Mouse (Mus musculus) neural tube, embryonic 12.5 days (tissue): Measurements from ENCODE around the gene Phactr1. TPM values are rescaled to one million over a fixed set of nuclear protein-coding genes. Genes with fewer than 3 reads are reported as not detected.

ENCODE experiments used
- ATAC-seq: fragments of 200-750 bp; cut with Nextera tagmentation; 2 replicates; pipeline ENCODE4 v1.8.0; 2017; ENCODE audit warnings: low read depth, mild to moderate bottlenecking, moderate TSS enrichment, moderate library complexity; ENCODE audit not compliant: low FRiP score
- H3K27ac ChIP-seq: fragments of 300-500 bp; sonication (generic); 2 replicates; pipeline ENCODE4 v1.5.1; 2016
- H3K27me3 ChIP-seq: fragments of 300-500 bp; sonication (generic); replicated peaks from 2 replicates; pipeline ENCODE4 v1.6.1; 2016; ENCODE audit warnings: mild to moderate bottlenecking
- H3K36me3 ChIP-seq: fragments of 300-500 bp; sonication (generic); 2 replicates; pipeline ENCODE4 v1.6.1; 2016; ENCODE audit warnings: mild to moderate bottlenecking
- H3K4me1 ChIP-seq: fragments of 300-500 bp; sonication (generic); 2 replicates; pipeline ENCODE4 v1.6.1; 2016
- H3K4me2 ChIP-seq: fragments of 300-500 bp; sonication (generic); replicated peaks from 2 replicates; pipeline ENCODE4 v1.6.1; 2016; ENCODE audit warnings: mild to moderate bottlenecking
- H3K4me3 ChIP-seq: fragments of 300-500 bp; sonication (generic); 2 replicates; pipeline ENCODE4 v1.5.1; 2016
- H3K9ac ChIP-seq: fragments of 300-500 bp; sonication (generic); 2 replicates; pipeline ENCODE4 v1.6.1; 2016; ENCODE audit warnings: mild to moderate bottlenecking
- H3K9me3 ChIP-seq: fragments of 300-500 bp; sonication (generic); 2 replicates; pipeline ENCODE4 v1.6.1; 2016; ENCODE audit warnings: mild to moderate bottlenecking
- WGBS: fragments of 180-500 bp; shearing (Covaris S2); methylation state at CpG from one replicate; pipeline ENCODE4 v1.1.7; 2016; 5-methylcytosine and 5-hydroxymethylcytosine counted together
- polyA plus RNA-seq: library from polyadenylated mRNA; unstranded; fragments of >200 nt; fragmentation: Nextera tagmentation; extraction: Ambion mirVana; gene quantifications from 2 replicates; pipeline ENCODE4 v1.2.1, GENCODE M21; 2016

The Phactr1 gene
- polyA plus RNA-seq, 1 experiment from 2014 or later, result 47.5 TPM

DNA sequence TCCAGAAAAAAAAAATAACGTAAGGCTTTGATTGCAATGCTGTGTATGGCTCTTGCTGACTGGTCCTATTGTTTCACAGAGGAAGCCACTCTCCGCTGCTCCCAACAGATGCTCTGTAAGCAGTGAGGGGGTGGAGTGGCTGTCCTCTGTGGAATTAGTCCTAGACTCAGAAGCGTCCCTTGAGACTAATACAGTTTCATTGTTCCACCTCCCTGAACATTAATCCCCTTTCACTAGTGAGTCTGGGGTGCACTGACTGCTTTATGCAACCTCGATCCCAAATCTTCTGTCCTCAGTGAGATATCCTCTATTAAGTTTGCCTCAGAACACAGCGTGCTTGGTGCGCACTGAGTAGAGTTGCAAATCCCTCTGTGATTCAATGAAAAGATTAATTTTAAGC lies 91.9 kb downstream of the Phactr1 start:
- no peak overlapping the region for H3K27ac ChIP-seq
- H3K4me2 ChIP-seq, result no peak overlapping the region
- H3K27me3 ChIP-seq, result no peaks in the 10 kb centered on the region
- H3K4me1 ChIP-seq, result peaks cover 13% of the 10 kb centered on the region; the same call in 1 of the 2 replicates
- no peaks in the 10 kb centered on the region for H3K36me3 ChIP-seq
- H3K9ac ChIP-seq, result no peak overlapping the region
- WGBS, result 54% methylated on average over 6 of the region's 6 CpGs
- no peaks in the 10 kb centered on the region for H3K9me3 ChIP-seq
- H3K4me3 ChIP-seq, result no peak overlapping the region
- no peak for ATAC-seq

- H3K36me3 ChIP-seq, result no peaks in the 10 kb centered on the region
- H3K27ac ChIP-seq, result no peak overlapping the region
- no peaks in the 10 kb centered on the region for H3K27me3 ChIP-seq
- 64% methylated on average over 2 of the region's 2 CpGs for WGBS
- ATAC-seq, result no peak
- H3K4me1 ChIP-seq, result peaks cover 13% of the 10 kb centered on the region; the same call in 1 of the 2 replicates
- H3K9me3 ChIP-seq, result no peaks in the 10 kb centered on the region
- no peak overlapping the region for H3K9ac ChIP-seq
- no peak overlapping the region for H3K4me2 ChIP-seq
- no peak overlapping the region for H3K4me3 ChIP-seq
Measured at GRCm38 (mm10) chr13:42774040-42774439, 93.6 kb downstream of the Phactr1 start.

- 73% methylated on average over 13 of the region's 13 CpGs for WGBS
- Histone ChIP-seq H3K9ac (no peak overlapping the region), H3K4me2 (no peak overlapping the region), H3K36me3 (no peaks in the 10 kb centered on the region), H3K4me3 (no peak overlapping the region), H3K4me1 (peaks cover under 1% of the 10 kb centered on the region; the same call in 1 of the 2 replicates), H3K27me3 (no peaks in the 10 kb centered on the region), H3K27ac (no peak overlapping the region), H3K9me3 (no peaks in the 10 kb centered on the region)
- no peak for ATAC-seq
Measured at GRCm38 (mm10) chr13:42782151-42782550, 101.7 kb downstream of the Phactr1 start.

GRCm38 (mm10) chr13:42789221-42789620 lies 108.8 kb downstream of the Phactr1 start:
- Histone ChIP-seq H3K27ac (no peak overlapping the region), H3K36me3 (no peaks in the 10 kb centered on the region), H3K9ac (no peak overlapping the region), H3K4me2 (no peak overlapping the region), H3K4me1 (no peaks in the 10 kb centered on the region), H3K27me3 (no peaks in the 10 kb centered on the region), H3K4me3 (no peak overlapping the region), H3K9me3 (no peaks in the 10 kb centered on the region)
- 90% methylated on average over 13 of the region's 13 CpGs for WGBS
- no peak for ATAC-seq

DNA sequence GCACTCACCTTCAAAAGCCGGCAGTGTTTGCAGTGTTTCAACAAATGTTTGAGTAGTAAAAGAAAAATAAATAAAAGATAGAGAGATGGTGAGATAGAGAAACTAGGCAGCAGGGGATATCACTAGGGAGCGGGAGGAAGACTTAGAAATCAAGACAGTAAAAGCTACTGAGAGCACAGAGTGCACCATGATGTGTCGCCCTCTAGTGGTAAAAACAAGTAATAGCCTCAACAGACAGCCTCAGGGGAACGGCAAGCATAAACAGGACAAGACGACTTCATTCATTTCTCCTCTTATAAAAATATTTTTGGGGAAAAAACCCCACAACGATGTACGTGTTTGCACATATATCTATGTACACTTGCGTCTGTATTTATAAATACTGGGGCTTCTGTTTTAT lies 111.9 kb downstream of the Phactr1 start:
- H3K9me3 ChIP-seq, result no peaks in the 10 kb centered on the region
- WGBS, result 22% methylated on average over 8 of the region's 8 CpGs
- H3K4me2 ChIP-seq, result peak overlapping the region; percentile 38
- no peak overlapping the region for H3K27ac ChIP-seq
- no peaks in the 10 kb centered on the region for H3K27me3 ChIP-seq
- no peaks in the 10 kb centered on the region for H3K4me1 ChIP-seq
- ATAC-seq, result no peak
- no peak overlapping the region for H3K4me3 ChIP-seq
- no peaks in the 10 kb centered on the region for H3K36me3 ChIP-seq
- no peak overlapping the region for H3K9ac ChIP-seq

DNA sequence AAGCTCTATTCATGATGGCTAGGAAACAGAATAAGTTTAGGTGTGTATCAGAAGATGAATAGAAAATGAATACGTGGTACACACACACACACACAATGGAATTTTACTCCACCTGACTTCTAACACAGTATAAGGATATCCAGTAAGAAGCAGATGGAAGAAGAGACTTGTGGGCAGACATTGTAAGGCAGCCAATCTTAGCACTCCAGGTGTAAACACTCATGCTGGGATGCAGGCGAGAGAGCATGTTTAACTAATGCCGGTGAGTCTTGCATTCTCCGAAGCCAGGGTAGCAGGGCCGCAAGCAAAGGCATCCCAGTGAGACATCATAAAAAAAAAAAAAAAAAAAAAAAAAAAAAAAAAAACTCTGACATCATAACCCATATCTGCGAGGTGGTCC lies 120.1 kb downstream of the Phactr1 start:
- Histone ChIP-seq H3K4me2 (no peak overlapping the region), H3K9me3 (no peaks in the 10 kb centered on the region), H3K27me3 (no peaks in the 10 kb centered on the region), H3K4me1 (no peaks in the 10 kb centered on the region), H3K9ac (no peak overlapping the region), H3K4me3 (no peak overlapping the region), H3K36me3 (no peaks in the 10 kb centered on the region), H3K27ac (no peak overlapping the region)
- ATAC-seq, result no peak
- WGBS, result 82% methylated on average over 6 of the region's 6 CpGs

DNA sequence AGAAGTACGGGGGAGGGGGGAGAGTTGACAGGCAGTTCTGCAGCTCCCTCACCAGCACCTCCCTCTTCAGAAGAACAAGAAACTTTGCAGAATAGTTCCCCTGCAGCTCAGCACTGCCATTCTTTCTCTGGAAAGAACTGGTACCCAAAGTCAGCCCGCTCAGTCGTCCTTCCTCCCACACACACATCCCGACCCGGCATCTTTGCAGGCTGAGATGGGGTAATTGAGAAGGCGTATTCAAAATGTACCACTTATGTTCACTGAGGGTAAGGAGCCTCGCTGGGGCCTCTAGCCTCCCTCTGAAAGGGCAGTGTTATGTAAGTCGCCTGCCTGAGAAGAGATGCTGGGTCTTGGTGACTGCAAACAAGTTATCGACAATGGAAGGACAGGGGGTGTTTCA lies 123.9 kb downstream of the Phactr1 start:
- no peak overlapping the region for H3K4me3 ChIP-seq
- WGBS, result 56% methylated on average over 9 of the region's 9 CpGs
- no peak overlapping the region for H3K9ac ChIP-seq
- no peaks in the 10 kb centered on the region for H3K36me3 ChIP-seq
- no peaks in the 10 kb centered on the region for H3K4me1 ChIP-seq
- no peak overlapping the region for H3K27ac ChIP-seq
- no peaks in the 10 kb centered on the region for H3K9me3 ChIP-seq
- no peak for ATAC-seq
- H3K27me3 ChIP-seq, result no peaks in the 10 kb centered on the region
- H3K4me2 ChIP-seq, result no peak overlapping the region

- 23% methylated on average over 7 of the region's 7 CpGs for WGBS
- Histone ChIP-seq H3K36me3 (no peaks in the 10 kb centered on the region), H3K4me3 (no peak overlapping the region), H3K9me3 (0 out of 2 replicates have a peak, but pooled peaks cover 6% of the 10 kb centered on the region), H3K9ac (no peak overlapping the region), H3K4me1 (no peaks in the 10 kb centered on the region; the same call in 1 of the 2 replicates), H3K27ac (no peak overlapping the region), H3K4me2 (peak overlapping the region; percentile 47), H3K27me3 (no peaks in the 10 kb centered on the region)
- ATAC-seq, result peak; percentile 71; the same call in 1 of the 2 replicates
Measured at GRCm38 (mm10) chr13:42812762-42813161, 132.3 kb downstream of the Phactr1 start.

- ATAC-seq, result no peak
- Histone ChIP-seq H3K4me2 (no peak overlapping the region), H3K36me3 (no peaks in the 10 kb centered on the region), H3K27ac (no peak overlapping the region), H3K27me3 (no peaks in the 10 kb centered on the region), H3K9ac (no peak overlapping the region), H3K9me3 (0 out of 2 replicates have a peak, but pooled peaks cover 6% of the 10 kb centered on the region), H3K4me1 (peaks cover 10% of the 10 kb centered on the region), H3K4me3 (no peak overlapping the region)
- WGBS, result 53% methylated on average over 10 of the region's 10 CpGs
Measured at GRCm38 (mm10) chr13:42818378-42818777, 138.0 kb downstream of the Phactr1 start.

DNA sequence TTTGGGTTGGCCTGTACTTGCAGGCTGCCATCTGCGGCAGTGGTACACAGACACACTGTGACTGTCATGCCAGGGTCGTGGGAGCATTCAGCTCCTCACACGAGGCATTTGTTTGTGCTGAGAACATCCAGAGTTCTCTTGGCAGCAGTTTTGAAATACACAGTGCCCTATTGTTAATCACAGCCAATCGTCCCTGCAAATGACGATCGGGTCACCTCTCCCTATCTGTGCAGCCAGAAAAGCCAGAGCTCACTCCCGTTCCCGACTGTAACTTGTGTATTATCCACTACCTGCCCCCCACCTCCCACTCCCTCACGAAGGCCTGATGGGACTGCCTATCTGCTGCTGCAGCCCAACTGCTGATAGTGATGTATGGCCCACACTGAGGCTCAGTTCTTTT lies 140.1 kb downstream of the Phactr1 start:
- Histone ChIP-seq H3K4me2 (no peak overlapping the region), H3K27me3 (no peaks in the 10 kb centered on the region), H3K9me3 (0 out of 2 replicates have a peak, but pooled peaks cover 6% of the 10 kb centered on the region), H3K4me3 (no peak overlapping the region), H3K27ac (no peak overlapping the region), H3K36me3 (no peaks in the 10 kb centered on the region), H3K4me1 (peaks cover 10% of the 10 kb centered on the region), H3K9ac (no peak overlapping the region)
- WGBS, result 59% methylated on average over 9 of the region's 9 CpGs
- no peak for ATAC-seq

- Histone ChIP-seq H3K9ac (no peak overlapping the region), H3K4me2 (no peak overlapping the region), H3K4me1 (peaks cover 10% of the 10 kb centered on the region), H3K4me3 (no peak overlapping the region), H3K9me3 (0 out of 2 replicates have a peak, but pooled peaks cover 3% of the 10 kb centered on the region), H3K27me3 (no peaks in the 10 kb centered on the region), H3K36me3 (no peaks in the 10 kb centered on the region), H3K27ac (no peak overlapping the region)
- WGBS, result 50% methylated on average over 15 of the region's 15 CpGs
- no peak for ATAC-seq
Measured at GRCm38 (mm10) chr13:42821426-42822106, 141.1 kb downstream of the Phactr1 start.

DNA sequence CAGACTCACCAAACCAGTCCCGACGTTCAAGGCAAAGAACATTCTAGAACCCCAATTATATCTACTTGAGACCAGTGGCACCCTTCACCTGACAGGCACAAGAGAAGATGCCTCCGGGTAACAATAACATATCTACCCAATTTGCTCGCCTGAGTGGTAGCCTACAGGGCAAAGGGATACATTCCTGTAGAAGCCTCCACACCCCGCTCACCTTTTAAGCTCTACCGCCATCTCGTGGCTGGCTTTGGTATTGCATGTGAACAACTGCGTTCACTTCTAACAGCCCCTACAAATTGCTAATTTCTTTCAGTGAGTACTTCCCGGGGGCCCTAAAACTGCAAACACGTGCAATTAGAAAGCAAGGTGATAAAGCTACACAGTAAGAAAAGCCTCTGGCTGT lies 142.1 kb downstream of the Phactr1 start:
- H3K27me3 ChIP-seq, result no peaks in the 10 kb centered on the region
- H3K4me3 ChIP-seq, result no peak overlapping the region
- H3K4me1 ChIP-seq, result peaks cover 10% of the 10 kb centered on the region
- H3K36me3 ChIP-seq, result no peaks in the 10 kb centered on the region
- no peak overlapping the region for H3K4me2 ChIP-seq
- no peak overlapping the region for H3K27ac ChIP-seq
- H3K9me3 ChIP-seq, result no peaks in the 10 kb centered on the region
- no peak overlapping the region for H3K9ac ChIP-seq
- 21% methylated on average over 10 of the region's 10 CpGs for WGBS
- peak; percentile 58; the same call in 1 of the 2 replicates for ATAC-seq

DNA sequence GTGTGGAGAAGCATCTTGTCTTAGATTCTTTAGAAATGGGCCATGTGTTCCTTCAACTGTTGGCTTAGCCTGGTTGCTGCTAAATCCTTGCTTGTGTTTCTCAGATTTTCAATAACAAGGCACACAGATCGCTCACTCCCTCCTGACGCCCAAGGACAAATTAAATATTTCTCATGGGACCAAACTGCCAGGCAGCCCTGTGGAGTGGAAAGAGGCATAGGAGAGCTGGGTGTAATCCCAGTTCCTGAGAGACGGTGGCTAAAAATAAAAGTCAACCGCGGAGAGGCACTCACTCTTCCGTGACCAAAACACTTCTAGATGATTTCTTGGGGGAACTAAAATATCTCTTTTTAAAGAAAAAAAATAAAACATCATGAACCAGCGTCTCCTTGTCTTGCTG lies 143.5 kb downstream of the Phactr1 start:
- 90% methylated on average over 7 of the region's 7 CpGs for WGBS
- ATAC-seq, result no peak
- Histone ChIP-seq H3K4me3 (no peak overlapping the region), H3K9me3 (no peaks in the 10 kb centered on the region), H3K9ac (no peak overlapping the region), H3K36me3 (no peaks in the 10 kb centered on the region), H3K27ac (no peak overlapping the region), H3K27me3 (no peaks in the 10 kb centered on the region), H3K4me1 (peaks cover 15% of the 10 kb centered on the region), H3K4me2 (no peak overlapping the region)
